Mouse (Mus musculus): ENCODE measurements around the gene Tmed4. TPM values are rescaled to one million over a fixed set of nuclear protein-coding genes. Genes with fewer than 3 reads are reported as not detected.

Gene Tmed4
- polyA plus RNA-seq (2012; rRNA removed) = 70.2 and 91.4 TPM in 2 replicates

GRCm38 (mm10) chr11:6274387-6275093, at the start of gene Tmed4:
Gene Tmed4, minus strand, starts transcription at chr11:6274870.

GRCm38 (mm10) chr11:6291401-6292115, 16.9 kb upstream of the Tmed4 start, which contains the start of gene Ogdh:
Gene Ogdh, plus strand, starts transcription at chr11:6291633.

GRCm38 (mm10) chr11:6267320-6268254, 7.1 kb downstream of the Tmed4 start, which contains the start of gene Ddx56:
Gene Ddx56, minus strand, starts transcription at chr11:6267772.

GRCm38 (mm10) chr11:6230012-6230411, 44.7 kb downstream of the Tmed4 start, which contains the start of gene Npc1l1:
Gene Npc1l1, minus strand, starts transcription at chr11:6230143.

Other genes starting within 250 kb of the Tmed4 start
- gene Camk2b, start 208.5 kb downstream of the Tmed4 start, polyA plus RNA-seq (2012; rRNA removed) = 9.8 and 22.2 TPM in 2 replicates
- gene A730071L15Rik, start 74.8 kb downstream of the Tmed4 start, polyA plus RNA-seq (2012; rRNA removed) = 0.08 and 0.24 TPM in 2 replicates
- gene Nudcd3, start 74.5 kb downstream of the Tmed4 start, polyA plus RNA-seq (2012; rRNA removed) = 19.7 and 23.5 TPM in 2 replicates
- 0.31 and 0.70 TPM in 2 replicates for gene Npc1l1, start 44.7 kb downstream of the Tmed4 start, polyA plus RNA-seq (2012; rRNA removed)
- gene Ddx56, start 7.1 kb downstream of the Tmed4 start, polyA plus RNA-seq (2012; rRNA removed) = 17.5 and 19.0 TPM in 2 replicates
- 156 and 160 TPM in 2 replicates for gene Ogdh, start 16.8 kb upstream of the Tmed4 start, polyA plus RNA-seq (2012; rRNA removed)
- gene Zmiz2, start 114.2 kb upstream of the Tmed4 start, polyA plus RNA-seq (2012; rRNA removed) = 60.2 and 84.5 TPM in 2 replicates
- gene Ppia, start 140.6 kb upstream of the Tmed4 start, polyA plus RNA-seq (2012; rRNA removed) = 308 and 324 TPM in 2 replicates
- 50.9 and 59.6 TPM in 2 replicates for gene H2afv, start 169.6 kb upstream of the Tmed4 start, polyA plus RNA-seq (2012; rRNA removed)
- 10.4 and 10.8 TPM in 2 replicates for gene Purb, start 201.0 kb upstream of the Tmed4 start, polyA plus RNA-seq (2012; rRNA removed)
- gene Myo1g, start 246.1 kb upstream of the Tmed4 start, polyA plus RNA-seq (2012; rRNA removed) = 9.3 and 9.6 TPM in 2 replicates